Mouse (Mus musculus): ENCODE results near the gene Sesn2.

Gene Sesn2

GRCm38 (mm10) chr4:132514555-132515135 lies 4.3 kb upstream of the Sesn2 start:
- DNase-seq (ENCODE audit: extremely low spot score, low spot score): peak; percentile 90

DNA sequence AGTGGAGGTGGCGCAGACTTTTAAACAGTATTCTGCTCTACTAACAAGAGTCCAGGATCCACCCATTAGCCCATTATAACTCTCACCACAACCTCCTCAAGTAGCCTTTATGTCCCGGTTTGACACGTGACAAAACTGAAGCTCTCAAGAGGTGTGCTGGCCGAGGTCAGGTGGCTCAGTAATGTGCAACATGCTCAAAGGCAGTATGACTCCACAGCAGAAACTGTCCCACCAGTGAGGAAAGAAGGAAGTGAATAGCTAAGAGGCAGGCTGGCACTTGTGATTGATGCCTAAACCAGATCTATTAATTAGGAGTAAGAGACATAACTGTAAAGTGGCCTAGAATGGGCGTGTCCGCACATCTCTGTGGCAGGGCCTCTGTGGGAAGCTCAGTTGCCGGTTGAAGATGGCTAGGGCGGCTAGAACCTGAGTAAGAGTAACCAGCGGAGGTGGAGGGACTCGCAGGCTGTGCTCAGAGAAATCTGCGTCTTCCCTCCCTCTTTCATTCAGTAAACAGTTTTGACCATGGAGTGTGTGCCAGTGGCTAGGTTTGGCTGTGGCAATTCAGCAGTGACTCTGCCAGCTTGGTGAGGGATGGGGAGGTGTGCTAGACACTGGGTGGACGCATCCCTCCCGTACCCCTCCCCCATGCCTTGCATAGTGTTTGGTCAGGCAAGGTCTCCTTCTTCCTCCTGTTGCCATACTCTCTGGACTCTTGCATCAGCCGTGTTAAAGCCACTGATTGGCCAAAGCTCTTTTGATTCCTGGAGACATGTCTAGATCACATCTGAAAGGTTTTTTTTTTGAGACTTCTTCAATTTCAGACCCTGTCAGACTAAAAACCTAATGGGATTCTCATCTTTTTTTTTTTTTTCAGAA lies 3.3 kb upstream of the Sesn2 start:
- DNase-seq (ENCODE audit: extremely low spot score, low spot score): no peak

- no peak for DNase-seq (ENCODE audit: extremely low spot score, low spot score)
These were observed 1.8 kb upstream of the Sesn2 start for GRCm38 (mm10) chr4:132512080-132512479.

GRCm38 (mm10) chr4:132509621-132510296 lies 542 bp downstream of the Sesn2 start:
- peak; percentile 87 for DNase-seq (ENCODE audit: extremely low spot score, low spot score)

- no peak for DNase-seq (ENCODE audit: extremely low spot score, low spot score)
These were observed 3.1 kb downstream of the Sesn2 start for GRCm38 (mm10) chr4:132507210-132507609.

GRCm38 (mm10) chr4:132506250-132506649 lies 4.1 kb downstream of the Sesn2 start:
- no peak for DNase-seq (ENCODE audit: extremely low spot score, low spot score)

- no peak for DNase-seq (ENCODE audit: extremely low spot score, low spot score)
These were observed 4.5 kb downstream of the Sesn2 start for GRCm38 (mm10) chr4:132505800-132506199.

GRCm38 (mm10) chr4:132505034-132505738 lies 5.1 kb downstream of the Sesn2 start:
- DNase-seq (ENCODE audit: extremely low spot score, low spot score): no peak

- no peak for DNase-seq (ENCODE audit: extremely low spot score, low spot score)
These were observed 7.0 kb downstream of the Sesn2 start for GRCm38 (mm10) chr4:132503344-132503743.

DNA sequence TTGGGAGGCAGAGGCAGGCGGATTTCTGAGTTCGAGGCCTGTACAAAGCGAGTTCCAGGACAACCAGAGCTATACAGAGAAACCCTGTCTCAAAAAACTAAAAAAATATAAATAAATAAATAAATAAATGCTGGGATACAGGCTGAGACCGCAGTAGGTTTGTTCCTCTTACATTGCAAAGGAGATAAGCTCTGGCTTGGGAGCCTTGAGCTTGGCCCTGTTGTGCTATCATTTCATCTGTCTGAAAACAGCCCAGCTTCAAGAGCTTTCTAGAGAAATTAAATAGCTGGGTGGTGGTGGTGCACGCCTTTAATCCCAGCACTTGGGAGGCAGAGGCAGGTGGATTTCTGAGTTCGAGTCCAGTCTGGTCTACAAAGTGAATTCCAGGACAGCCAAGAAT lies 8.7 kb downstream of the Sesn2 start:
- no peak for DNase-seq (ENCODE audit: extremely low spot score, low spot score)

GRCm38 (mm10) chr4:132494271-132494918 lies 15.9 kb downstream of the Sesn2 start:
- DNase-seq (ENCODE audit: extremely low spot score, low spot score): no peak

GRCm38 (mm10) chr4:132492178-132493060 lies 17.9 kb downstream of the Sesn2 start:
- DNase-seq (ENCODE audit: extremely low spot score, low spot score): no peak

DNA sequence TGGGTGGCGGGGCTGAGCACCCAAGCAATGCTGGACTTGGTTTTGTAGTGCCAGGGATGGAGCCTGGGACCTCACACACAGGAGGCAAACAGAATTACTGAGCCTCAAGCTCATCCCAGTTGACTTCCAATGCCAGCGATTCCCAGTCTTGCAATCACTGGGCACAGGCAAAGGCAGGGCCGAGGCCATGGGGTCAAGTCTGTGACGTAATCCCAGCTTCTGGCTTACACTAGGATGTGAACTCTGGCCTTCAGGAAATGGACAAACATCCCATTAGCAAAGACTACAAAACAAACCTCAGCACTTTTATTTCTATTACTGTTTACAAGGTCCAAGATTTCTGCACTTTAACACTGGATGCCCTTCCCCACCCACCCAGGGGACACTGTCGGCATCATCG lies 18.6 kb downstream of the Sesn2 start:
- DNase-seq (ENCODE audit: extremely low spot score, low spot score): no peak

DNA sequence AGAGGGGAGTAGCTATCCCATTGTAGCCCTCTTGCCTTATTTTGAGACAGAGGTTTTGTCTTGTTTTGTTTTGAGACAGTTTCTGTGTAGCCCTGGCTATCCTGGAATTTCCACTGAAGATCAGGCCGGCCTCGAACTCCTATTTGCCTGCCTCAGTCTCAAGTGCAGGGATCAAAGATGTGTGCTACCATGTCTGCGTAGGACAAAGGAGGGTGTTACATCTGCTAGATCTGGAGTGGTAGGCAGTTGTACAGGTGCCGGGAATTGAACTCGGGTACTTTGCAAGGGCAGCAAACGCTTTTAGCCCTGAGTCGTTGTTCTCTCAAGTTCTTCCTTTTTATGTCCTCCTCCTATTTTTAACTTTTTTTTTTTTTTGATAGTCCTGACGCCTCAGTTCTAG lies 19.2 kb downstream of the Sesn2 start:
- DNase-seq (ENCODE audit: extremely low spot score, low spot score): no peak

DNA sequence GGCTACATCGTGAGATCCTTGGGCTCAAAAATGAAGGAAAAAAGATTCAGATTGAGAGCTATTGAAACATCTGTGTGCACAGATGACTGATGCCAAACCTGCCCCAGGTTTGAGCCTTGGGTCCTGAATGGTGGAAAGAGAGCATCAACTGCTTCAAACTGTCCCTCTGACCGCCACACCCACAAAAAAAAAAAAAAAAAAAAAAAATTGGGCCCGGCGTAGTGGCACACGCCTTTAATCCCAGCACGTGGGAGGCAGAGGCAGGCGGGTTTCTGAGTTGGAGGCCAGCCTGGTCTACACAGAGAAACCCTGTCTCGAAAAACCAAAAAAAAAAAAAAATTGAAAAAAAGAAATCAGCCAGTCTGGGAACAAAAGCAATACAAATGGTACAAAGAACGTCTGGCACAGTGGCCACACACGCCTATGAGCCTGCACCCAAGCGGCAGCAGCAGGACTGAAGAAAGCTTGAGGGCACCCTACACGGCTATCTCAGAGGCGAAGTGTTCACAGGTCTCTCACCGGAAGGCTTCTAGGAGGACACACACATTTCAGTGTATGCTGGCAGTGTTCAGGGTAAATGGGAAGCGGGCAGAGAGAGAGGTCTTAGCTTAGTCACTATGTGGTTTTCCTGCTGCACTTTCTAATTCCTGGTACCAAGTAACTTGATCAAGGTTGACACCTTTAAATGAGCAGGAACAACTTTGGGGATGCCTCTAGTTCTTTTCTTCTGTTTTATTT lies 19.9 kb downstream of the Sesn2 start:
- DNase-seq (ENCODE audit: extremely low spot score, low spot score): no peak

DNA sequence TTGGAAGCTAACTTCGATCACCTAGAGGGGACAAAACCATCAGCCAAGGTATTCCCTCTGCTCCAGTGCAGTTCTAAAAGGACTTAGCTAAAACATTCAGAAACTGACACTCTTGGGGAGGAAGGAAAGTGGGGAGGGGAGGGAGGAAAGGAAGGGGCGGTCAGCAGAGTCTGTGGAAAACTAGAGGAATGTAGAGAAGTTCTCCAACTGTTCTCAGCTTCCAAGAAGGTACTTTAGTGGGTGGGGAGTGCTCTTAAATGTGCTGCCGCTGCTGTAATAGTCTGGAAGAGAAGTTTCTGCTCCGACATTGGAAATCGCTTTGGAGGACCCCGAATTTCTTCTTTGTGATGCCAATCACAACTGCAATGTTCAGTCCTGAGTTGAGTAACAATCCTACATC lies 21.3 kb downstream of the Sesn2 start:
- DNase-seq (ENCODE audit: extremely low spot score, low spot score): no peak

DNA sequence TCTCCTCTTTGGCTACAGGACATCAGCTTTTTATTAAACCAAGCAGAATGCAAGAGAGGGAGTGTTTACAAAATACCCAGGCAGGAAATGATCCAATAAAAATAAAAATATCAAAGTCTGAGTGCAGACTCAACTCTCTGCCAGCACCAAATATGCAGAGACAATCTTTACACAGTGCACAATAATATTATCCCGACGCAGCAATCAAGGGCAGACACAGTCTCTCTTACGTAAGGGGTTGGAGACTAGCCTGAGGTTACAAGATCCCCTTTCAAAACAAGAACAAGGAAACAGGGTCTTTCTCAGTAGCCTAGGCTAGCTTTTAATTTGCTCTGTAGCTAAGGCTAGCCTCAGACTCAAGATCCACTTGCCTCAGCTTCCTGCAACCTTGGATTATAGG lies 21.8 kb downstream of the Sesn2 start:
- DNase-seq (ENCODE audit: extremely low spot score, low spot score): no peak

GRCm38 (mm10) chr4:132484820-132485219 lies 25.5 kb downstream of the Sesn2 start:
- no peak for DNase-seq (ENCODE audit: extremely low spot score, low spot score)

DNA sequence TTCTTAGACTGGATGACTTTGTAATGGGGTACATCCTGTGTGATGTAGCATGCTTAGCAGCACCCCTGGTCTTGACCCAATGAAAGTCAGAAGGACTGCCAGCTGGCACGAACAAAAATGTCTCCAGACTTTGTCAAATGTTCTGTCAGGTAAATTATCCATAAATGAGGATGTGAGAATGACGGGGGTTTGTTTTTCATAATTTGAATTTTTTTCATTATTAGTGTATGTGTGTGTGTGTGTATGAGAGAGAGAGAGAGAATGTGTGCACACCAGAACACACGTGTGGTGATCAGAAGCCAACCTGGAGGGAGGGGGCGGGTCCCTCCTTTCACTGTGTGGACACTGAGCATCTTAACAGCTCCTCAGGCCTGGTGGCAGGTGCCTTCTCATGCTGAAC lies 26.1 kb downstream of the Sesn2 start:
- DNase-seq (ENCODE audit: extremely low spot score, low spot score): no peak
